Mouse (Mus musculus) olfactory bulb, adult 2 months (tissue): ENCODE data around the gene Wdr5. TPM values are rescaled to one million over a fixed set of nuclear protein-coding genes. Genes with fewer than 3 reads are reported as not detected.
"Not testable (repeated sequence)": the region's sequence is repeated elsewhere in the genome, so short reads cannot be mapped to it uniquely, and the experiment has no call there.

Source experiments
- H3K27ac ChIP-seq: fragments of 200-500 bp; 2 replicates; pipeline ENCODE4 v1.5.1; 2012; ENCODE audit warnings: low read depth, low read length; ENCODE audit not compliant: insufficient read depth
- H3K4me1 ChIP-seq: fragments of 200-500 bp; 2 replicates; pipeline ENCODE4 v1.6.1; 2012; ENCODE audit warnings: low read length; ENCODE audit not compliant: control insufficient read depth, insufficient read depth
- H3K4me3 ChIP-seq: fragments of 200-500 bp; 2 replicates; pipeline ENCODE4 v1.5.1; 2012; ENCODE audit warnings: mild to moderate bottlenecking, low read depth, low read length, moderate library complexity; ENCODE audit not compliant: insufficient read depth
- CTCF ChIP-seq: fragments of 200-500 bp; IDR thresholded peaks from 2 replicates; pipeline ENCODE4 v1.5.1; 2012; ENCODE audit warnings: low read depth, mild to moderate bottlenecking, low read length, moderate library complexity; ENCODE audit not compliant: insufficient read depth
- POLR2A ChIP-seq: fragments of 200-500 bp; IDR thresholded peaks from 2 replicates; pipeline ENCODE4 v1.6.1; 2012; ENCODE audit warnings: mild to moderate bottlenecking, low read depth, low read length, moderate library complexity; ENCODE audit not compliant: insufficient read depth
- WGBS: fragments of 180-500 bp; shearing (Covaris S2); methylation state at CpG from one replicate; pipeline ENCODE4 v1.1.7; 2018; 5-methylcytosine and 5-hydroxymethylcytosine counted together
- polyA plus RNA-seq: library from polyadenylated mRNA; stranded (reverse); fragments of >200 nt; gene quantifications from 2 replicates; pipeline ENCODE4 v1.2.4, GENCODE M21; 2012; ENCODE audit warnings: low replicate concordance; ENCODE audit not compliant: missing spikeins, insufficient read depth, insufficient read length

Wdr5 gene
- polyA plus RNA-seq, 1 experiment, result not detected

- no peak overlapping the region for H3K27ac ChIP-seq
- no peaks in the 10 kb centered on the region for H3K4me1 ChIP-seq
- 98% methylated on average over 2 of the region's 2 CpGs for WGBS
- TF ChIP-seq POLR2A, result no peak
- TF ChIP-seq CTCF, result no peak
- no peak overlapping the region for H3K4me3 ChIP-seq
Observed at GRCm38 (mm10) chr2:27490939-27491338, 24.0 kb upstream of the Wdr5 start.

GRCm38 (mm10) chr2:27493971-27494370 lies 21.0 kb upstream of the Wdr5 start:
- TF ChIP-seq POLR2A (no peak), CTCF (no peak)
- WGBS, result 95% methylated on average over 3 of the region's 3 CpGs
- Histone ChIP-seq H3K4me1 (peaks cover 5% of the 10 kb centered on the region; the same call in 1 of the 2 replicates), H3K27ac (no peak overlapping the region), H3K4me3 (no peak overlapping the region)

GRCm38 (mm10) chr2:27496391-27497028 lies 18.4 kb upstream of the Wdr5 start:
- Histone ChIP-seq H3K4me3 (peak overlapping the region; percentile 39), H3K4me1 (peaks cover 5% of the 10 kb centered on the region; the same call in 1 of the 2 replicates), H3K27ac (no peak overlapping the region)
- TF ChIP-seq POLR2A, result no peak
- 22% methylated on average over 23 of the region's 23 CpGs for WGBS

DNA sequence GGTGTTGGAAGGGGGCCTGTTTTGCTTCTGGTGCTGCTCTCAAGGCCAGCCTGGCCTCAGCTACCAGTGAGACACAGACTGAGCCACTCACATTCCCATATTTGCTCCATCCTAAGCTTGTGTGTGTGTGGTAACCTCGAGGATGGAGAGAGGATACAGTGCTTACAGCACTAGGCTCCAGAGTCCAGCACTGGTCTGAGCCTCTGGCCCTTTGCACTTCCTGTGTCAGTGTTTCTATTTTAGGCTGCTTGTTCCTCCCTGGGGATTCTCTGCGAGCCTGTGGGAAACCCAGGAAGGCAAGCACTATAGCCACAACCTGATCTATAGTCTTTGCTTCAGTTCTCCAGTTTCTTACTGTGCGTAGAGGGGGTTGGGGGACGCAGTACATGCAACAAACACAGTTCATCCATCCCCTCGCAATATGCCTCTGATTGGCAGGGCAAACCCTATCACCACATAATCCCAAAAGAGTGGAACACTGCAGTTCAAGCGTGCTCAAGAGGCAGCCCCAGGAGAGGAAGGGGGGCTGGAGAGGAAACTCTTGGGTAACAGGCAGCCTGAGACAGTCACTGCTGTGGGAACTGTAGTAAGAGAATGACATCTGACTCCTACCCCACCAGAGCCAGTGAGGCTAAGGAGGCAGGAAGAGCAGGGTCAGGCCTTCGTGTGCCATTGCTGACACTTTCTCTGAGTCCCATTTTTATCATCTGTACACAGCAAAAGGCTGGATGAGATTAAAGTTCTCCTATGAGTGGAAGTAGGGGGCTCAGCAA lies 10.7 kb upstream of the Wdr5 start:
- WGBS, result 75% methylated on average over 7 of the region's 7 CpGs
- TF ChIP-seq POLR2A, result no peak
- no peak for TF ChIP-seq CTCF
- Histone ChIP-seq H3K4me1 (no peaks in the 10 kb centered on the region), H3K27ac (no peak overlapping the region), H3K4me3 (no peak overlapping the region)

DNA sequence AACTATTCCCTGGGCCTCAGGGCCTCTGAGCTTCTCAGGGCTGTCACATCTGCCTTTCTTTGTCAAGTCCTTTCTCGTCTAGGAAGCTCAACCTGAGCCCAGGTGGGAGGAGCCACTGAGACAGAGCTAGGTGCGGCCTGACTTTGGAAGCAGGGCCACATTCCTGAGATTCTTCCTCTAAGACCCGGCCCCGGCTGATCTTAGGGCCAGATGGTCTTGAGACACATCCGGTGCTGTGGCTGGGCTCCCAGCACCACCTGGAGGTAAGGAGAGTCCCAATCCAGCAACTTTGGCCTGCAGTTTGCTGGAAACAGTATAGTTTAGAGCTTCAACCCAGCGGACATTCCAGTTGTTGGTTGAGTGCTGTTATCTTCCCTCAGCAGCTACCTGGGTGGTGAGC lies 9.4 kb upstream of the Wdr5 start:
- WGBS, result 40% methylated on average over 6 of the region's 6 CpGs
- Histone ChIP-seq H3K4me1 (no peaks in the 10 kb centered on the region), H3K4me3 (no peak overlapping the region), H3K27ac (no peak overlapping the region)
- TF ChIP-seq POLR2A (no peak), CTCF (no peak)

GRCm38 (mm10) chr2:27506658-27507057 lies 8.3 kb upstream of the Wdr5 start:
- not testable (repeated sequence) for H3K27ac ChIP-seq, H3K4me1 ChIP-seq, H3K4me3 ChIP-seq
- 90% methylated on average over 4 of the region's 4 CpGs for WGBS

DNA sequence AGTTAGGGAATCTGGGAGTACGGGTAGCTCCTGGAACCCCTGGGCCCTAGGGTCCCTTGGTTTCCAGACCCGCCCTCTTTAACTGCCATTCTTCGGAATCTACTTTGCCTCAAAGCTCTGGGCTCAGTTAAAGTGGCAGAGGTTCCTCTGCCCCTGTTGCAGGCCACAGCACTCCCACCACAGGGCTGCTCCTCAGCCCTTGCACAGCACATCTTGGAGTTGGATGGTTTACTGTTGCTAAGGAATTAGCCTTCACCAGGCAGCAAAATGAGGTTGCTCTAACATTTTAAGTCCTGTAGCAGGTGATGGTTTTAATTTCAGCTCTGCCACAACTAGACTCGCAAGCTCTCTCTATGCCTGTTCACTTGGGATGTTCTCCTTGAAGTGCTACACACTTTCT lies 7.4 kb upstream of the Wdr5 start, which contains the start of gene Brd3:
Brd3 (minus strand) TSS at position 101 of the 400 bp plus-strand sequence.
- Histone ChIP-seq H3K27ac (no peak within 1 kb of the TSS), H3K4me1 (no peaks in the 10 kb centered on the region), H3K4me3 (no peak within 1 kb of the TSS)
- TF ChIP-seq POLR2A (no peak), CTCF (no peak)
- WGBS, result 79% methylated on average over 4 of the region's 4 CpGs

GRCm38 (mm10) chr2:27510706-27511105 lies 4.3 kb upstream of the Wdr5 start:
- Histone ChIP-seq H3K4me1 (peaks cover 4% of the 10 kb centered on the region; the same call in 1 of the 2 replicates), H3K4me3 (no peak overlapping the region), H3K27ac (no peak overlapping the region)
- TF ChIP-seq CTCF, result no peak
- TF ChIP-seq POLR2A, result no peak
- 85% methylated on average over 7 of the region's 7 CpGs for WGBS

- H3K27ac ChIP-seq, result no peak overlapping the region
- 94% methylated on average over 3 of the region's 3 CpGs for WGBS
- H3K4me3 ChIP-seq, result no peak overlapping the region
- peaks cover 9% of the 10 kb centered on the region; the same call in 1 of the 2 replicates for H3K4me1 ChIP-seq
- TF ChIP-seq CTCF (no peak), POLR2A (no peak)
Observed at GRCm38 (mm10) chr2:27512909-27513308, 2.0 kb upstream of the Wdr5 start.

GRCm38 (mm10) chr2:27513861-27514260 lies 1.1 kb upstream of the Wdr5 start:
- TF ChIP-seq POLR2A (no peak), CTCF (no peak)
- no peak overlapping the region for H3K27ac ChIP-seq
- H3K4me1 ChIP-seq, result peaks cover 9% of the 10 kb centered on the region; the same call in 1 of the 2 replicates
- H3K4me3 ChIP-seq, result peak overlapping the region; percentile 85; the same call in 1 of the 2 replicates
- WGBS, result 61% methylated on average over 5 of the region's 5 CpGs
